Mouse (Mus musculus): ENCODE results near the gene Rps18. TPM values are rescaled to one million over a fixed set of nuclear protein-coding genes. Genes with fewer than 3 reads are reported as not detected.
"Not testable (repeated sequence)": the region's sequence is repeated elsewhere in the genome, so short reads cannot be mapped to it uniquely, and the experiment has no call there.

Gene Rps18
- total RNA-seq, 2 experiments from 2014 or later = 417 to 479 TPM

DNA sequence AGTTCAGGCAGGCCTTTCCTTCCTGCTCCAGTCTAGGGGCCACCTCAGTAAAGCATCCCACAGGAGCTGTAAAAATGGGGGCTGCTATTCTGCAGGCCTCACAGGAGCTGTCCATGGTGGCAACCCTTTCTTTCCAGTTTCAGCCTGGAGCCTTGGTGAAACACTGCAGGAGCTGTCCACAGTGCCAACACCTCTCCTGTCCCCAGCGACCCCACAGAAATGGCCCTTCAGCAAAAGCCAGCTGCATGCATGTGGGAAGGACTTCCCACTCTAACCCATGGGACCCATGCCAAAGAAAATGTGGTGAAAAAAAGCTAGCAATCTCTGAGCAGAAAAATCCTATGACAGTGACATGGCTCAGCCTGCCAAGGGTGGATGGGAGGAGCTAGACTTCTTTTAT, 16.9 kb upstream of the Rps18 start:
- intact Hi-C loops (cut with DNase I) = no loop called here
- DNase-seq = peak in 1 of 2 experiments; percentile 52

DNA sequence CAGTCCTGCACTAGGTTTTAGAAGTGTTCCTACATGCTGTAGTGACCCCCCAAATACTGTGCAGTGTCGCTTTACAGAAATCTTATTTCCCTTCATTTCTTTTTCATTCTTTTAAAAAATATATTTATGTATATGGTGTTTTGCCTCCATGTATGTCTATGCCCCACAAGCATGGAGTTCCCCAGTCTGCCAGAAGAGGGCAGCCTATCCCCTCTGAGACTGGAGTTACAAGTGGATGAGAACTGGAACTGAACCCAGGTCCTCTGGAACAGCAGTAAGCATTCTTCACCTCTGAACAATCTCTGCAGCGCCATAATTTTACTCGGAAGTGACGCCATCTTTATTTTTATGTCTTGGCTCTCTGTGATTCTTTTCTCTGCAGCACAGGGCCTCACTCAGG, 13.6 kb upstream of the Rps18 start:
- intact Hi-C loops (cut with DNase I) = loop anchor here (1.0 to 5.0 kb wide), 2 partner anchors 33 to 1333 kb away; partner anchors contain the start of gene H2-K1
- no peak for DNase-seq

GRCm38 (mm10) chr17:33968927-33969326, 13.1 kb upstream of the Rps18 start:
- peak in 1 of 2 experiments; percentile 44 for DNase-seq
- intact Hi-C loops (cut with DNase I) = loop anchor here (1.0 to 5.0 kb wide), 3 partner anchors 13 to 1333 kb away; partner anchors contain the start of gene H2-K1

- intact Hi-C loops (cut with DNase I) = loop anchor here (1.0 to 5.0 kb wide), 2 partner anchors 14 to 34 kb away; partner anchors contain the start of gene H2-K1
- DNase-seq = peak; percentile 78 to 85
Measured at GRCm38 (mm10) chr17:33968489-33968888, 12.7 kb upstream of the Rps18 start.

GRCm38 (mm10) chr17:33965846-33966550, 10.2 kb upstream of the Rps18 start:
- no peak for DNase-seq
- intact Hi-C loops (cut with DNase I) = loop anchor here (1.0 to 5.0 kb wide), 2 partner anchors 36 to 1337 kb away; partner anchors contain the start of gene H2-K1

GRCm38 (mm10) chr17:33965082-33965845, 9.5 kb upstream of the Rps18 start:
- DNase-seq = no peak
- intact Hi-C loops (cut with DNase I) = loop anchor here (5.0 kb wide), 1 partner anchor 37 kb away; the partner anchor contains the start of gene H2-K1

GRCm38 (mm10) chr17:33962876-33963275, 7.1 kb upstream of the Rps18 start:
- no peak for DNase-seq
- intact Hi-C loops (cut with DNase I) = no loop called here

GRCm38 (mm10) chr17:33959948-33960347, 4.1 kb upstream of the Rps18 start:
- DNase-seq = no peak
- intact Hi-C loops (cut with DNase I) = loop anchor here (5.0 kb wide), 1 partner anchor 62 kb away; the partner anchor contains the start of gene Ring1

- DNase-seq = no peak
- intact Hi-C loops (cut with DNase I) = loop anchor here (5.0 kb wide), 1 partner anchor 63 kb away; the partner anchor contains the start of gene Ring1
Measured at GRCm38 (mm10) chr17:33959135-33959534, 3.3 kb upstream of the Rps18 start.

DNA sequence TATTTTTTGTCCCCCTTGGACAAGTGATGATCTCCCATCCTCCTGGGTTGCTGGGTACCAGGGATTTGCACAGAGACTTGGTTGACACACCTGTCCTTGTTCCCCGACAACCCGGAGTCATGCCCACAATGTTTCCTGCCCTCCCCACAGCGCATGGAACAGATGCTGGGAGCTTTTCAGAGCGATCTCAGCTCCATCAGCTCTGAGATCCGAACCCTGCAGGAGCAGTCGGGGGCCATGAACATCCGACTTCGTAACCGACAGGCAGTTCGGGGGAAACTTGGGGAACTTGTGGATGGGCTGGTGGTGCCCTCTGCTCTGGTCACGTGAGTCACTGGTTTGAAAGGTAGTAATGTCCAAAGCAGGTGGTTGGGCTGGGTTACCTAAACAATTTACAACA, 2.6 kb upstream of the Rps18 start:
- intact Hi-C loops (cut with DNase I) = loop anchor here (5.0 kb wide), 1 partner anchor 64 kb away; the partner anchor contains the start of gene Ring1

DNA sequence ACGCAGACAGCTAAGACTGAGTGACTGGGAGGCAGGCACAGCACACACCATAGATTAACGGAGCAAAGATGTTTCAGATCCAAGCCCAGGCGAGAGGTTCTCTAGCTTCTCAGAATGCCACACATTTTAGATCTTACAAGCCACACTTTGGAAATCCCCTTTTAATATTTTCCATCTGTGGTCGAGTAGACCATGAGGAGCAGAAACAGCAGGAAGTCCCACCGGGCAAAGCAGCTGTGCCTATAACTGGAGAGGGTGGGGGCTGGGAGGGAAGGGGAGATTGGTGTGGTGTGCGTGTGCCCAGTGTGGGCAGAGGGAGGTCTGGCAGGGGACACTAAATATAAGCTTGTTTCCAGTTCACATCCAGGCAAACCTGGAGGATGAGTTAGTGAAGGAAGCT, 1.7 kb upstream of the Rps18 start:
- intact Hi-C loops (cut with DNase I) = loop anchor here (5.0 kb wide), 1 partner anchor 65 kb away; the partner anchor contains the start of gene Ring1

More for the DNA sequence above, 2.6 kb upstream of the Rps18 start:
- no peak for DNase-seq

GRCm38 (mm10) chr17:33956336-33956735, 535 bp upstream of the Rps18 start:
- intact Hi-C loops (cut with DNase I) = loop anchor here (5.0 kb wide), 1 partner anchor 66 kb away; the partner anchor contains the start of gene Ring1
- DNase-seq = no peak

More for the DNA sequence above, 1.7 kb upstream of the Rps18 start:
- DNase-seq = no peak

DNA sequence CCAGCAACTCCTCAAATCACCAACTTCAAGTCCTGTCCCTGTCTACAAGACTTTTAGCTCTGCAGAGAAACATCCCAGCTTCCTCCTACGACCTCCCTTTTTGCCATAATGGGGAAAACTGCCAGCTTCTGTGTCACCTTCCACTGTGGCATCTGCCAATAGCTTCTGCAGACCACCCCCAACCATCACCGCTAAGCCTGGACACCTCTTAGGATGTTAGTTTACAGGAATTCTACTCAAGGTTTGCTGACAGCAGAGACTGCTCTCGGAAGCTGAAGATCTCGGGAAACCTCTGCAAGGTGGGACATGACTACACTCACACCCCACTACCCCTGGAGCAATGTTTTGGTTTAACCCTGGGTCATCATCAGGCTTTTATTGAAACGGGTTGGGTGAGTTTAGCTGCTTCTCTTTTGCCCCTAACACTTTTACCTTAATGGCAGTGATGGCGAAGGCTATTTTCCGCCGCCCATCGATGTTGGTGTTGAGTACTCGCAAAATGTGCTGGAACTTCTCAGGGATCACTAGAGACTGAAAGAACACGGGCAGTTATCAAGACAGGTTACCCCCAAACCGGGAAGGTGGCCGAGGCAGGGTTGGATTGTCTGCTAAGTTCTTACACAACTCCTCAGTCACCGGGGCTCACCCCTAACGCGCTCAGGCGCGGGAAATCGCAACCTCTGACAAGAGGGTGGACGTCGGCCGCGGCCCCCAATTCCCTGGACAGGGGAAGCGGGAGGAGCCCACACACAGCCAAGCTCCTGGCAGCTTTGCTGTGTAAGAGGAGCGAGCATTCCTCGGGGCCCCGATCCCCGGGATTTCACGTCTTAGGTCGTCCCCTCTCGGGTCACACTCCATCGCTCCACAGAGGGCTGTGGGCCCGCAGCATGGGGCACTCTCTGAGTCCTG, 901 bp downstream of the Rps18 start:
- intact Hi-C loops (cut with DNase I) = loop anchor here (5.0 kb wide), 1 partner anchor 67 kb away; the partner anchor contains the start of gene Ring1

GRCm38 (mm10) chr17:33953961-33954565, 1.7 kb downstream of the Rps18 start:
- intact Hi-C loops (cut with DNase I) = no loop called here
- no peak for DNase-seq

More for the DNA sequence above, 901 bp downstream of the Rps18 start:
- DNase-seq = peak in 1 of 2 experiments; percentile 60

GRCm38 (mm10) chr17:33953310-33953709, 2.5 kb downstream of the Rps18 start:
- intact Hi-C loops (cut with DNase I) = no loop called here

GRCm38 (mm10) chr17:33952879-33953278, 2.9 kb downstream of the Rps18 start:
- no peak for DNase-seq
- intact Hi-C loops (cut with DNase I) = no loop called here

More at GRCm38 (mm10) chr17:33953310-33953709, 2.5 kb downstream of the Rps18 start:
- no peak for DNase-seq

DNA sequence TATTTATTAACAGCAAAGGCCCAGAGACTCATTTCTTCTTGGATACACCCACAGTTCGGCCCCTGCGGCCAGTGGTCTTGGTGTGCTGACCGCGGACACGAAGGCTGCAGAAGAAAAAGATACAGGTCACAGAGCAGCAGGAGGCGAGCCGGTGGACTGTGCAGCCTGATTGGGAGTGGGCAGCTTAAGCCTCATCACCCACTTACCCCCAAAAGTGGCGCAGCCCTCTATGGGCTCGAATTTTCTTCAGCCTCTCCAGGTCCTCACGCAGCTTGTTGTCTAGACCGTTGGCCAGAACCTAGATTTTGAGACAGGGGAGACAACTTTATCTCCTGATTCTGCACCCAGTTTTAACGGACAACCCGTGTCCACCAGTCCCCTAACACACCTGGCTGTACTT, 3.8 kb downstream of the Rps18 start:
- intact Hi-C loops (cut with DNase I); DNase-seq: not testable (repeated sequence)

- intact Hi-C loops (cut with DNase I) = no loop called here
Measured at GRCm38 (mm10) chr17:33951021-33951946, 4.5 kb downstream of the Rps18 start, which contains the start of gene B3galt4. TSS of gene B3galt4 (minus strand) at chr17:33951488.

More at GRCm38 (mm10) chr17:33951021-33951946, 4.5 kb downstream of the Rps18 start, which contains the start of gene B3galt4:
- peak; percentile 72 to 78 for DNase-seq

All from heart, postnatal 14 days (tissue).